In the genomic region with DNA sequence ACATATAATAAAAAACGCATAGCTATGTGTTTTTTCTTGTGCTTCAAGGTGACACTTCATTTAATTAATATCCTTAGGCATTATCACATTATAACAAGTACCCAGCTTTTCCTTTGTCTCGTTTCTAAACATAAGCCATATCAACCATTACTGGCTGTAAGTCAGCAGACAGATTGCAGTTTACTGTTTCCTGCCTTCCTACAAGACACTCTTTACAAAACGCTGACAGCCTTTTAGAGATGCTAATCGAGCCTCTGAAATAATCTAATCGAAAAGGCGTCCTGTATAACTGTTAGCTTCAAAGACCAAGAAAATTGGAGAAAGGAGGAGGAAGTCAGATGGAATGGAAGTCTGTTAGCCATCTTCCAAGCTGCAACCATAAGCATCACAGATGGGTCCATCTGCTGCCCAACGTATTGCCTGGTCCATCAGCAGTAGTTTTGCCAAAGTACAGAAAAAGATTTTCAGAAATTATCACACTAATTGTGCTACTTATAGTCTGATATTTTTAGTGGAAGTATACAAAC, we compare ENCODE assay signal across 19 mouse cellular contexts. TPM values are rescaled to one million over a fixed set of nuclear protein-coding genes. Genes with fewer than 3 reads are reported as not detected.
A peak's percentile ranks its signal among the peaks of the same experiment; 100 is the strongest.
DNase-seq lines count a peak whose midpoint lies in the region; ATAC-seq lines count a peak whose summit lies in the region.
"Had no signal": no experiment of that assay in that cellular context is flagged by ENCODE, and none has a peak within 500 bp of the region (broad histone marks: within the 10 kb centered on the region; RNA-seq: fewer than 3 reads in every experiment).

No protein-coding gene starts in this region.

- ATAC-seq in forebrain, embryonic 13.5 days: peak; percentile 79
- no peak for ATAC-seq in forebrain, embryonic 12.5 days (ENCODE audit: low FRiP score)
- ATAC-seq in midbrain, embryonic 14.5 days (ENCODE audit: low FRiP score, low TSS enrichment): no peak
- no peak for ATAC-seq in midbrain, embryonic 16.5 days
- ATAC-seq: CD4-positive, CD25-positive, alpha-beta regulatory T cell, adult 4 months; inflammation-experienced regulatory T-cells, adult 6 months had no signal

- no peaks in the 10 kb centered on the region for H3K27me3 ChIP-seq in forebrain, embryonic 13.5 days
- H3K27me3 ChIP-seq in forebrain, embryonic 12.5 days: no peaks in the 10 kb centered on the region
- H3K27me3 ChIP-seq in midbrain, embryonic 14.5 days (ENCODE audit: control insufficient read depth, insufficient read depth, low read length): no peaks in the 10 kb centered on the region
- no peaks in the 10 kb centered on the region for H3K27me3 ChIP-seq in midbrain, embryonic 16.5 days (ENCODE audit: control insufficient read depth, insufficient read depth, low read depth, low read length)
- H3K27me3 ChIP-seq: heart, embryonic 12.5 days; hindbrain, embryonic 15.5 days had no signal

- H3K4me1 ChIP-seq in forebrain, embryonic 13.5 days: 0 out of 2 replicates have a peak, but pooled peaks cover 3% of the 10 kb centered on the region
- H3K4me1 ChIP-seq in forebrain, embryonic 12.5 days: no peaks in the 10 kb centered on the region
- no peaks in the 10 kb centered on the region for H3K4me1 ChIP-seq in midbrain, embryonic 14.5 days (ENCODE audit: control insufficient read depth, insufficient read depth, low read length)
- H3K4me1 ChIP-seq in midbrain, embryonic 16.5 days (ENCODE audit: control insufficient read depth, insufficient read depth, low read length): no peaks in the 10 kb centered on the region
- H3K4me1 ChIP-seq: embryonic facial prominence, embryonic 10.5 days; heart, embryonic 12.5 days; hindbrain, embryonic 10.5 days; hindbrain, embryonic 15.5 days had no signal

- 46% methylated on average over 7 of the region's 7 CpGs for WGBS in forebrain, embryonic 13.5 days
- 61% methylated on average over 7 of the region's 7 CpGs for WGBS in forebrain, embryonic 12.5 days
- WGBS in midbrain, embryonic 14.5 days: 48% methylated on average over 7 of the region's 7 CpGs
- 42% methylated on average over 7 of the region's 7 CpGs for WGBS in midbrain, embryonic 16.5 days

- no peak overlapping the region for H3K27ac ChIP-seq in forebrain, embryonic 13.5 days
- H3K27ac ChIP-seq in forebrain, embryonic 12.5 days: no peak overlapping the region
- H3K27ac ChIP-seq in midbrain, embryonic 14.5 days (replicated peaks; ENCODE audit: low read depth, low read length): no peak overlapping the region
- H3K27ac ChIP-seq in midbrain, embryonic 16.5 days (ENCODE audit: low read length): no peak overlapping the region
- H3K27ac ChIP-seq: embryonic facial prominence, embryonic 10.5 days; gastrocnemius, adult 2 months; hindbrain, embryonic 10.5 days; hindbrain, embryonic 15.5 days had no signal

- H3K9me3 ChIP-seq in forebrain, embryonic 13.5 days (replicated peaks): no peaks in the 10 kb centered on the region
- no peaks in the 10 kb centered on the region for H3K9me3 ChIP-seq in forebrain, embryonic 12.5 days
- H3K9me3 ChIP-seq in midbrain, embryonic 14.5 days (ENCODE audit: control insufficient read depth, low read length): no peaks in the 10 kb centered on the region
- no peaks in the 10 kb centered on the region for H3K9me3 ChIP-seq in midbrain, embryonic 16.5 days (replicated peaks; ENCODE audit: control insufficient read depth, low read length, poor library complexity, severe bottlenecking)
- H3K9me3 ChIP-seq: embryonic facial prominence, embryonic 10.5 days; G1E; heart, embryonic 12.5 days; hindbrain, embryonic 10.5 days; hindbrain, embryonic 15.5 days had no signal

- no peak overlapping the region for H3K4me2 ChIP-seq in forebrain, embryonic 13.5 days
- H3K4me2 ChIP-seq in forebrain, embryonic 12.5 days: no peak overlapping the region
- no peak overlapping the region for H3K4me2 ChIP-seq in midbrain, embryonic 14.5 days (ENCODE audit: low read length)
- H3K4me2 ChIP-seq in midbrain, embryonic 16.5 days (ENCODE audit: low read length): no peak overlapping the region
- H3K4me2 ChIP-seq: heart, embryonic 12.5 days; hindbrain, embryonic 15.5 days had no signal

- DNase-seq in layer of hippocampus, adult 11-12 months (ENCODE audit: low spot score): peak; percentile 3
- no peak for DNase-seq in layer of hippocampus, postnatal 10 days (ENCODE audit: low spot score in 2 of 2)
- DNase-seq in midbrain, embryonic 14.5 days: peak; percentile 0
- DNase-seq in left cerebral cortex, adult 9 months (ENCODE audit: low spot score in 2 of 2): no peak
- DNase-seq in gastrocnemius, adult 18-20 months (ENCODE audit: low spot score): no peak
- DNase-seq: adrenal gland, postnatal 10 days; B cell, adult 2 months; gastrocnemius, adult 2 months; gastrocnemius, postnatal 25 days had no signal

- no peak overlapping the region for H3K9ac ChIP-seq in forebrain, embryonic 13.5 days
- H3K9ac ChIP-seq in forebrain, embryonic 12.5 days: no peak overlapping the region
- H3K9ac ChIP-seq in midbrain, embryonic 14.5 days (replicated peaks; ENCODE audit: low read length): no peak overlapping the region
- no peak overlapping the region for H3K9ac ChIP-seq in midbrain, embryonic 16.5 days (ENCODE audit: low read depth, low read length)
- H3K9ac ChIP-seq: heart, embryonic 12.5 days; hindbrain, embryonic 15.5 days had no signal

- H3K4me3 ChIP-seq in forebrain, embryonic 13.5 days: no peak overlapping the region
- H3K4me3 ChIP-seq in forebrain, embryonic 12.5 days (replicated peaks): no peak overlapping the region
- H3K4me3 ChIP-seq in midbrain, embryonic 14.5 days (replicated peaks; ENCODE audit: low read depth, low read length): no peak overlapping the region
- no peak overlapping the region for H3K4me3 ChIP-seq in midbrain, embryonic 16.5 days (ENCODE audit: low read depth, low read length)
- H3K4me3 ChIP-seq: embryonic facial prominence, embryonic 10.5 days; gastrocnemius, adult 2 months; heart, embryonic 12.5 days; hindbrain, embryonic 10.5 days; hindbrain, embryonic 15.5 days had no signal

- no peaks in the 10 kb centered on the region for H3K36me3 ChIP-seq in forebrain, embryonic 13.5 days (ENCODE audit: poor library complexity, severe bottlenecking)
- H3K36me3 ChIP-seq in forebrain, embryonic 12.5 days (replicated peaks): no peaks in the 10 kb centered on the region
- no peaks in the 10 kb centered on the region for H3K36me3 ChIP-seq in midbrain, embryonic 14.5 days (ENCODE audit: control insufficient read depth, insufficient read depth, low read length)
- H3K36me3 ChIP-seq in midbrain, embryonic 16.5 days (ENCODE audit: control insufficient read depth, insufficient read depth, low read length): no peaks in the 10 kb centered on the region
- H3K36me3 ChIP-seq: embryonic facial prominence, embryonic 10.5 days; G1E; heart, embryonic 12.5 days; hindbrain, embryonic 10.5 days; hindbrain, embryonic 15.5 days had no signal

RNA-seq across cellular contexts. Expression of a gene that starts 26.2 kb away (rescaled TPM):
- 16.3 and 19.2 TPM in 2 replicates for polyA plus RNA-seq in forebrain, embryonic 13.5 days (2015; fragmentation: Nextera tagmentation; extraction: Ambion mirVana)
- polyA plus RNA-seq in forebrain, embryonic 12.5 days (2016; fragmentation: Nextera tagmentation; extraction: Ambion mirVana): 15.0 and 15.4 TPM in 2 replicates
- total RNA-seq in layer of hippocampus, postnatal 10 days (2021): 10 to 100 TPM; 29.3 to 39.5 TPM
- polyA plus RNA-seq in midbrain, embryonic 14.5 days (2014; fragmentation: Nextera tagmentation; extraction: Ambion mirVana): 25.7 and 25.8 TPM in 2 replicates
- polyA plus RNA-seq in midbrain, embryonic 16.5 days (2015; fragmentation: Nextera tagmentation; extraction: Ambion mirVana): 11.6 and 14.3 TPM in 2 replicates
- total RNA-seq in gastrocnemius, adult 18-20 months (2021): under 1 TPM; 0.37 to 0.59 TPM
- total RNA-seq: G1E had no signal
- polyA plus RNA-seq: CD4-positive, CD25-positive, alpha-beta regulatory T cell, adult 4 months; G1E; inflammation-experienced regulatory T-cells, adult 6 months had no signal

Comparison
In these comparisons a context has a peak if more than half of its experiments do, and no peak if none do; other contexts are left out.
1. DNase-seq: peak in layer of hippocampus, adult 11-12 months (single experiment) and midbrain, embryonic 14.5 days (single experiment); none in layer of hippocampus, postnatal 10 days (0 of 2), left cerebral cortex, adult 9 months (0 of 2) and gastrocnemius, adult 18-20 months (single experiment).